Mouse (Mus musculus): ENCODE data around the gene Lrrtm3. TPM values are rescaled to one million over a fixed set of nuclear protein-coding genes. Genes with fewer than 3 reads are reported as not detected.

Gene Lrrtm3
- polyA plus RNA-seq, 1 experiment from 2014 or later: 0.86 TPM

GRCm38 (mm10) chr10:64087936-64088773 is 1.9 kb downstream of the Lrrtm3 start:
- H3K9me3 ChIP-seq (replicated peaks; ENCODE audit: control insufficient read depth, low read length): no peaks in the 10 kb centered on the region
- peaks cover 10% of the 10 kb centered on the region for H3K27me3 ChIP-seq (ENCODE audit: control insufficient read depth, insufficient read depth, low read length)
- H3K27ac ChIP-seq (ENCODE audit: low read depth, low read length): no peak overlapping the region
- 7% methylated on average over 26 of the region's 26 CpGs for WGBS (ENCODE audit: insufficient replicate concordance)
- H3K4me1 ChIP-seq (ENCODE audit: control insufficient read depth, insufficient read depth, low read length): no peaks in the 10 kb centered on the region
- ATAC-seq (replicated peaks; ENCODE audit: insufficient number of reproducible peaks, low FRiP score, low TSS enrichment): no peak
- H3K9ac ChIP-seq (ENCODE audit: low read depth, low read length): no peak overlapping the region
- peak overlapping the region; percentile 40 for H3K4me3 ChIP-seq (ENCODE audit: low read depth, low read length)
- peak overlapping the region; percentile 75 for H3K4me2 ChIP-seq
- no peaks in the 10 kb centered on the region for H3K36me3 ChIP-seq (ENCODE audit: control insufficient read depth, insufficient read depth, low read length)

- WGBS (ENCODE audit: insufficient replicate concordance): 1% methylated on average over 12 of the region's 12 CpGs
- H3K27ac ChIP-seq (ENCODE audit: low read depth, low read length): no peak overlapping the region
- no peaks in the 10 kb centered on the region for H3K4me1 ChIP-seq (ENCODE audit: control insufficient read depth, insufficient read depth, low read length)
- no peak overlapping the region for H3K9ac ChIP-seq (ENCODE audit: low read depth, low read length)
- no peaks in the 10 kb centered on the region for H3K9me3 ChIP-seq (replicated peaks; ENCODE audit: control insufficient read depth, low read length)
- no peaks in the 10 kb centered on the region for H3K36me3 ChIP-seq (ENCODE audit: control insufficient read depth, insufficient read depth, low read length)
- peak overlapping the region; percentile 75 for H3K4me2 ChIP-seq
- H3K4me3 ChIP-seq (ENCODE audit: low read depth, low read length): peak overlapping the region; percentile 40
- ATAC-seq (replicated peaks; ENCODE audit: insufficient number of reproducible peaks, low FRiP score, low TSS enrichment): no peak
- H3K27me3 ChIP-seq (ENCODE audit: control insufficient read depth, insufficient read depth, low read length): peaks cover 10% of the 10 kb centered on the region
Measured at GRCm38 (mm10) chr10:64087521-64087920, 2.6 kb downstream of the Lrrtm3 start.

DNA sequence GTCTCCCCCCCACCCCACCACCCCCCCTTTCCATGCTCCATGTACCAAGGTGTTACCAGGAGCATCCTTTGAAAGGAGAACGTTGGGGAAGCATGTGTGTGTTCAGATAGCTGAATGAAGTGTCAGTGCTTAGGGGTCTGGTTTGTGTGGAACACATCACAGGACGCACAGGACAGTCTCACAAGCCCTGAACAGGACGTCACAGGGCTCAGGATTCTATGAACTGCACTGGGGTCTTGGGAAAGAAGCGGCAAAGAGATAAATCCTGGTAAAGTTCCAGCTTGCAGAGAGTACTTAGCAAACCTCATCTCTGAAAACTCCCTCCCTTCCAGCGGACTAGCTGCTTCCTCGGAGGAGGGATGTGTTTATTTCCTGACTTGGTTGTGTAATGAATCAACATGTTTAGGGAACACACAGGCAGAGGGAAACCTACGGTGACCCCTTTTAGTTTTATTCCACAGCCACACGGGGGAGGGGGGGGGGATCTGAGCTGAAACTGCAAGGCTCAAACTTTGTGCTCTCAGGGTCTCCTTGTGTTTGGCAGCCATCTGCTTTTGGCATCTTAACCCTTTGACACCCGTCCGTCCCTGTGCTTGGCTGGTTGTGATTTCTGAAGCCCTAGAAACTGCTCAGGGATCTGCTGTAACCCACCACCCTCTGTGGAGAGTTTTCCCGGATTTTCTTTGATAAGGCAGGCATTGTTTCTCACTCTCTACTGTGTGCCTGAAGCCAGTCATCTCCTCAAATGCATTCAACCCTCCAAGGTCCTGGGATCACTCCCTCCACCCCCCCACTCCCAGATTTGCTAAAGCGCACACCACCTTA is 3.3 kb downstream of the Lrrtm3 start:
- Histone ChIP-seq H3K27me3 (ENCODE audit: control insufficient read depth, insufficient read depth, low read length) (peaks cover 10% of the 10 kb centered on the region), H3K4me2 (peak overlapping the region; percentile 75), H3K4me3 (ENCODE audit: low read depth, low read length) (peak overlapping the region; percentile 40; the same call in 1 of the 2 replicates), H3K27ac (ENCODE audit: low read depth, low read length) (no peak overlapping the region), H3K9ac (ENCODE audit: low read depth, low read length) (no peak overlapping the region), H3K4me1 (ENCODE audit: control insufficient read depth, insufficient read depth, low read length) (no peaks in the 10 kb centered on the region), H3K9me3 (replicated peaks; ENCODE audit: control insufficient read depth, low read length) (no peaks in the 10 kb centered on the region), H3K36me3 (ENCODE audit: control insufficient read depth, insufficient read depth, low read length) (no peaks in the 10 kb centered on the region)
- ATAC-seq (replicated peaks; ENCODE audit: insufficient number of reproducible peaks, low FRiP score, low TSS enrichment): no peak
- WGBS (ENCODE audit: insufficient replicate concordance): 4% methylated on average over 12 of the region's 12 CpGs

DNA sequence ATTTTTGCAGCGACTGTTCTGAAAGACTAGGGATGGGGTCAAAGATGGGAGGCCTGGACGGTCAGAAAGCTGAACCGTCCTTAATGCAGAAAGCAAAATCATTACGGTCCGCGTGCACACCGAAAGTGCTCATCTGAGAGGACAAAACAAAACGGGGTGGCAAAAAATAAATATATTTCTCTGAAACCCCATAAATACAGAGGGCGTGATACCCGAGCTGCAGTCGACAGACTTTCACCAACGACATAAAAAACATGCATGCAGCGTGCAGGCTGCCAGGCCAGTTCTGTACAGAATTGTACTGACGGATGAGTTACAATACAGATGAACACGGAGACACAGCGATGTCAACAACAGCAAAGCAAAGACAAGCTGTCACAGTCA is 3.9 kb downstream of the Lrrtm3 start:
- Histone ChIP-seq H3K27ac (ENCODE audit: low read depth, low read length) (no peak overlapping the region), H3K4me3 (ENCODE audit: low read depth, low read length) (no peak overlapping the region), H3K9ac (ENCODE audit: low read depth, low read length) (no peak overlapping the region), H3K4me2 (no peak overlapping the region), H3K27me3 (ENCODE audit: control insufficient read depth, insufficient read depth, low read length) (peaks cover 10% of the 10 kb centered on the region), H3K36me3 (ENCODE audit: control insufficient read depth, insufficient read depth, low read length) (no peaks in the 10 kb centered on the region), H3K4me1 (ENCODE audit: control insufficient read depth, insufficient read depth, low read length) (no peaks in the 10 kb centered on the region), H3K9me3 (replicated peaks; ENCODE audit: control insufficient read depth, low read length) (no peaks in the 10 kb centered on the region)
- no peak for ATAC-seq (replicated peaks; ENCODE audit: insufficient number of reproducible peaks, low FRiP score, low TSS enrichment)
- 69% methylated on average over 16 of the region's 16 CpGs for WGBS (ENCODE audit: insufficient replicate concordance)

GRCm38 (mm10) chr10:64084465-64084864 is 5.6 kb downstream of the Lrrtm3 start:
- no peak overlapping the region for H3K9ac ChIP-seq (ENCODE audit: low read depth, low read length)
- peaks cover 10% of the 10 kb centered on the region for H3K27me3 ChIP-seq (ENCODE audit: control insufficient read depth, insufficient read depth, low read length)
- no peaks in the 10 kb centered on the region for H3K4me1 ChIP-seq (ENCODE audit: control insufficient read depth, insufficient read depth, low read length)
- no peak for ATAC-seq (replicated peaks; ENCODE audit: insufficient number of reproducible peaks, low FRiP score, low TSS enrichment)
- no peaks in the 10 kb centered on the region for H3K36me3 ChIP-seq (ENCODE audit: control insufficient read depth, insufficient read depth, low read length)
- no peaks in the 10 kb centered on the region for H3K9me3 ChIP-seq (replicated peaks; ENCODE audit: control insufficient read depth, low read length)
- 46% methylated on average over 4 of the region's 4 CpGs for WGBS (ENCODE audit: insufficient replicate concordance)
- H3K4me3 ChIP-seq (ENCODE audit: low read depth, low read length): no peak overlapping the region
- no peak overlapping the region for H3K4me2 ChIP-seq
- H3K27ac ChIP-seq (ENCODE audit: low read depth, low read length): no peak overlapping the region

DNA sequence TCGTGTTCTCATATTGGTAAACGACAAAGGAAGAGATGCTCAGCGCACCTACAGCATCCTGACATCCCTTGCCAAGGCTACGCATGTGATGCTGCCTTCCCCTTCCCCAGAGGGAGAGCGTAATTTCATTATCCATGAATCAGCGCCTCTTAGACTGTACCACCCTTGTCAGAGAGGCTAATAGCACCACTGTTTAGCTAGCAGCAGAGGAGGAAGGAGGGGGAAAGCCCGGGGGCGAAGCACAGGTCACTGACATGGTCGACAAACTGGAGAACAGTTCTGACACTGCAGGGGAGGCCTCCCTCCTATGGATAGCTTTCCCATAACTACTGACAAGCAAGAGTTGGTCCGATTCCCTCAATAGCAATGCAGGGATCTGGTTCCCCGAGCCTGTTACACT is 6.3 kb downstream of the Lrrtm3 start:
- no peaks in the 10 kb centered on the region for H3K9me3 ChIP-seq (replicated peaks; ENCODE audit: control insufficient read depth, low read length)
- H3K9ac ChIP-seq (ENCODE audit: low read depth, low read length): no peak overlapping the region
- no peaks in the 10 kb centered on the region for H3K36me3 ChIP-seq (ENCODE audit: control insufficient read depth, insufficient read depth, low read length)
- no peak overlapping the region for H3K27ac ChIP-seq (ENCODE audit: low read depth, low read length)
- no peak overlapping the region for H3K4me2 ChIP-seq
- 58% methylated on average over 11 of the region's 11 CpGs for WGBS (ENCODE audit: insufficient replicate concordance)
- no peaks in the 10 kb centered on the region for H3K4me1 ChIP-seq (ENCODE audit: control insufficient read depth, insufficient read depth, low read length)
- H3K27me3 ChIP-seq (ENCODE audit: control insufficient read depth, insufficient read depth, low read length): peaks cover 10% of the 10 kb centered on the region
- no peak for ATAC-seq (replicated peaks; ENCODE audit: insufficient number of reproducible peaks, low FRiP score, low TSS enrichment)
- no peak overlapping the region for H3K4me3 ChIP-seq (ENCODE audit: low read depth, low read length)

GRCm38 (mm10) chr10:64082345-64082744 is 7.7 kb downstream of the Lrrtm3 start:
- WGBS (ENCODE audit: insufficient replicate concordance): 76% methylated on average over 3 of the region's 3 CpGs
- Histone ChIP-seq H3K4me3 (ENCODE audit: low read depth, low read length) (no peak overlapping the region), H3K9me3 (replicated peaks; ENCODE audit: control insufficient read depth, low read length) (no peaks in the 10 kb centered on the region), H3K27ac (ENCODE audit: low read depth, low read length) (no peak overlapping the region), H3K4me2 (no peak overlapping the region), H3K36me3 (ENCODE audit: control insufficient read depth, insufficient read depth, low read length) (no peaks in the 10 kb centered on the region), H3K27me3 (ENCODE audit: control insufficient read depth, insufficient read depth, low read length) (no peaks in the 10 kb centered on the region), H3K4me1 (ENCODE audit: control insufficient read depth, insufficient read depth, low read length) (no peaks in the 10 kb centered on the region), H3K9ac (ENCODE audit: low read depth, low read length) (no peak overlapping the region)
- no peak for ATAC-seq (replicated peaks; ENCODE audit: insufficient number of reproducible peaks, low FRiP score, low TSS enrichment)

DNA sequence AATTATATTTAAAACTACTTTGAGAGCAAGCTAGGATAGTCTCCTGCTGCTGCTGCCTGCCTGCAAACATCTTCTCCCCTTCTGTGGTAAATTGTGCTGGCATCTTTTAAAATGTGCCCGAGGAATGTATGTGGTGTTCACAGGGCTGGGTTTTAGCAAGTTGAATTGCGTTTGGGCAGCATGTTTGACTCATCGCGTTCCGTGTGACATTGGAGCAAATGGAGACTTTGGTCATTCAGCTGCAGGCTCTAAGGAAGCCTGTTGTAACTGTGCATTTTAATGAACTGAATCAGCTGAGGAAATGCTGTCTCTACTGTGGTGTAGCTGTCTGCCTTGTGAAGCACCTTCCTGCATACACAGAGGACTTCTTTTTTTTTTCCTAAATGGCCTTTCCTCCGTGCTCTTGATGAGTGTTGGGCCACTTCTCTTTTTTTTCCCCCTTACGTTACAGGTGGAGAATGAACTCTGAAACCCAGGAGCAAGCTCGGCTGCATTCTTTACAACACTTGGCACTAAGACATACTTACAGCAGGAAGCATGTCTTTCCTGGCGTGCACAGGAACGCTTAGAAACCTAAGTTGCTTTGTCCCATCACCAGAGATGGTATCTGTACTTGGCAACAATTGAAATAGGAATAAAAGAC is 13.5 kb downstream of the Lrrtm3 start:
- H3K4me1 ChIP-seq (ENCODE audit: control insufficient read depth, insufficient read depth, low read length): peaks cover 9% of the 10 kb centered on the region
- no peak overlapping the region for H3K4me2 ChIP-seq
- H3K9me3 ChIP-seq (replicated peaks; ENCODE audit: control insufficient read depth, low read length): no peaks in the 10 kb centered on the region
- no peaks in the 10 kb centered on the region for H3K27me3 ChIP-seq (ENCODE audit: control insufficient read depth, insufficient read depth, low read length)
- no peaks in the 10 kb centered on the region for H3K36me3 ChIP-seq (ENCODE audit: control insufficient read depth, insufficient read depth, low read length)
- H3K27ac ChIP-seq (ENCODE audit: low read depth, low read length): no peak overlapping the region
- H3K9ac ChIP-seq (ENCODE audit: low read depth, low read length): no peak overlapping the region
- ATAC-seq (replicated peaks; ENCODE audit: insufficient number of reproducible peaks, low FRiP score, low TSS enrichment): no peak
- 51% methylated on average over 10 of the region's 10 CpGs for WGBS (ENCODE audit: insufficient replicate concordance)
- H3K4me3 ChIP-seq (ENCODE audit: low read depth, low read length): no peak overlapping the region

Data from heart, embryonic 11.5 days (tissue).